Mouse (Mus musculus) CH12.LX (cell line): ENCODE measurements at regions not wholly inside any gene's neighbourhood (a gene's known extent, or its start where the extent isn't known, plus 50 kb on each side); places are given as distances from the start of the nearest gene placed in this dataset.

Experiments used
- DNase-seq: peaks from one replicate; pipeline ENCODE4 v3.0.0-alpha.2; 2013; ENCODE audit errors: extremely low read depth
- H3K27ac ChIP-seq: 2 replicates; pipeline ENCODE4 v1.5.1; 2012; ENCODE audit warnings: low read depth, mild to moderate bottlenecking, control low read depth, moderate library complexity; ENCODE audit not compliant: insufficient read depth
- H3K27me3 ChIP-seq: replicated peaks from 2 replicates; pipeline ENCODE3; 2012; ENCODE audit warnings: inconsistent platforms
- H3K36me3 ChIP-seq, 2 experiments: replicated peaks in 1 of 2; 2 replicates each; pipeline versions ENCODE3 to v1.6.1; 2012; ENCODE audit warnings: inconsistent platforms in 1 of 2, low read length in 1 of 2, mild to moderate bottlenecking in 1 of 2, mixed read lengths in 1 of 2, moderate library complexity in 1 of 2; ENCODE audit not compliant: control insufficient read depth in 1 of 2, insufficient read depth in 1 of 2
- H3K4me1 ChIP-seq, 2 experiments: 2 replicates each; pipeline ENCODE4 v1.6.1; 2012; ENCODE audit warnings: inconsistent platforms in 1 of 2, moderate library complexity in 1 of 2; ENCODE audit not compliant: insufficient read depth in 2 of 2, control insufficient read depth in 1 of 2
- H3K4me2 ChIP-seq: 2 replicates; pipeline ENCODE4 v1.6.1; 2012; ENCODE audit warnings: low read depth, mild to moderate bottlenecking, control low read depth; ENCODE audit not compliant: poor library complexity, insufficient read depth, severe bottlenecking
- H3K4me3 ChIP-seq, 3 experiments: fragments of 150-350 bp in 1 of 3; sonication (generic) in 1 of 3; replicated peaks in 1 of 3; 2 replicates each; pipeline versions ENCODE3 to v1.5.1; 2011 to 2012; ENCODE audit warnings: low read depth in 2 of 3, low read length in 2 of 3, mild to moderate bottlenecking in 2 of 3, moderate library complexity in 2 of 3, control low read depth in 1 of 3, improper control_type of control experiment in 1 of 3, inconsistent platforms in 1 of 3, mixed read lengths in 1 of 3; ENCODE audit not compliant: poor library complexity in 1 of 3
- H3K79me2 ChIP-seq: replicated peaks from 2 replicates; pipeline ENCODE4 v1.6.1; 2012; ENCODE audit warnings: mild to moderate bottlenecking, moderate library complexity; ENCODE audit not compliant: control insufficient read depth, poor library complexity, insufficient read depth, severe bottlenecking; ENCODE audit errors: extremely low read depth
- H3K9ac ChIP-seq: 2 replicates; pipeline ENCODE4 v1.6.1; 2012; ENCODE audit warnings: low read depth, mild to moderate bottlenecking, control low read depth, moderate library complexity; ENCODE audit not compliant: insufficient read depth
- H3K9me3 ChIP-seq: replicated peaks from 2 replicates; pipeline ENCODE3; 2012; ENCODE audit warnings: low read length, inconsistent platforms, mixed read lengths
- BHLHE40 ChIP-seq: IDR thresholded peaks from 2 replicates; pipeline ENCODE4 v1.6.1; 2011; ENCODE audit warnings: mild to moderate bottlenecking, low read depth, low read length, improper control_type of control experiment
- CHD2 ChIP-seq: IDR thresholded peaks from 2 replicates; pipeline ENCODE4 v1.6.1; 2011; ENCODE audit warnings: low read length, improper control_type of control experiment
- E2F4 ChIP-seq: IDR thresholded peaks from 2 replicates; pipeline ENCODE4 v1.6.1; 2011; ENCODE audit warnings: low read depth, low read length, improper control_type of control experiment; ENCODE audit not compliant: insufficient replicate concordance
- ETS1 ChIP-seq: conservative IDR thresholded peaks from 2 replicates; pipeline ENCODE4 v1.6.1; 2012; ENCODE audit warnings: low read depth, mild to moderate bottlenecking, inconsistent platforms, low read length, improper control_type of control experiment, moderate library complexity
- GABPA ChIP-seq: IDR thresholded peaks from 2 replicates; pipeline ENCODE4 v1.6.1; 2012; ENCODE audit warnings: low read depth, low read length, improper control_type of control experiment, inconsistent platforms; ENCODE audit not compliant: insufficient replicate concordance
- JUND ChIP-seq: conservative IDR thresholded peaks from 2 replicates; pipeline ENCODE4 v1.6.1; 2011; ENCODE audit warnings: low read depth, low read length, improper control_type of control experiment
- KAT2A ChIP-seq: IDR thresholded peaks from 2 replicates; pipeline ENCODE4 v1.6.1; 2012; ENCODE audit warnings: low read length, improper control_type of control experiment, inconsistent platforms; ENCODE audit not compliant: insufficient replicate concordance
- MYC ChIP-seq: IDR thresholded peaks from 2 replicates; pipeline ENCODE4 v1.6.1; 2011; ENCODE audit warnings: low read depth, mild to moderate bottlenecking, improper control_type of control experiment, low read length
- NELFE ChIP-seq: IDR thresholded peaks from 2 replicates; pipeline ENCODE4 v1.6.1; 2011; ENCODE audit warnings: low read depth, low read length, improper control_type of control experiment
- NRF1 ChIP-seq: IDR thresholded peaks from 2 replicates; pipeline ENCODE4 v1.6.1; 2014; ENCODE audit warnings: low read depth, mild to moderate bottlenecking, inconsistent platforms, low read length, improper control_type of control experiment, moderate library complexity
- SIN3A ChIP-seq: IDR thresholded peaks from 2 replicates; pipeline ENCODE4 v1.6.1; 2012; ENCODE audit warnings: low read length, improper control_type of control experiment, inconsistent platforms
- UBTF ChIP-seq: IDR thresholded peaks from 2 replicates; pipeline ENCODE4 v1.6.1; 2012; ENCODE audit warnings: low read depth, mild to moderate bottlenecking, inconsistent platforms, low read length, improper control_type of control experiment, moderate library complexity
- USF1 ChIP-seq: IDR thresholded peaks from 2 replicates; pipeline ENCODE4 v1.6.1; 2014; ENCODE audit warnings: low read depth, mild to moderate bottlenecking, inconsistent platforms, low read length, improper control_type of control experiment
- dilution Hi-C: fragments of 300-500 bp; cut with MboI; formaldehyde crosslinking; loops from 2 replicates; pipeline ENCODE4 v1.14.3; 2020; ENCODE audit warnings: low sequenced_read_pairs; ENCODE audit not compliant: extremely low pct_unique_long_range_greater_than_20kb, extremely low pct_ligation_motif_present
- in situ Hi-C: fragments of 300-500 bp; cut with MboI; formaldehyde crosslinking; loops from 3 replicates; pipeline ENCODE4 v1.14.3; 2019; ENCODE audit warnings: low sequenced_read_pairs, low pct_ligation_motif_present, low pct_unique_long_range_greater_than_20kb, mixed read lengths

DNA sequence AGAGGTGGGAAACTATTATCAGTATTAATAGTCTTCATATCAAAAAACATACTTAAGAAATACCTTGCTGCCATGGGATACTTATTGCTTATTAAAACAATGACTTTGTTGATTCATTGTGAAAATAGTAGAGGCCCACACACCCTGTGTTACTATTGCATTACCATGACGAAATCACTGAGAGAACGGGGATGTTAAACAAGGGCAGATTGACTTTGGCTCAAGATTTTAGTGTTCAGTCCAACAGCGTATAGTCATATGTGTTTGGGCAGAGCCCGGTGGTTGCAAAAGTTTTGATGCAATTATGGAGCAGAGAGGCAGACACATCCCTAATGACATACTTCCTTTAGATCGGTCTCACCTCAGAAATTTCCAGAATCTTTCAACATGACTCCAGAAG is 344.2 kb upstream of the Flrt2 start:
- Histone ChIP-seq H3K9me3 (peaks cover 14% of the 10 kb centered on the region), H3K9ac (no peak overlapping the region), H3K4me3 (no peak overlapping the region), H3K4me2 (no peak overlapping the region), H3K27me3 (no peaks in the 10 kb centered on the region), H3K27ac (no peak overlapping the region), H3K36me3 (no peaks in the 10 kb centered on the region), H3K4me1 (no peaks in the 10 kb centered on the region), H3K79me2 (no peaks in the 10 kb centered on the region)
- TF ChIP-seq JUND (no peak), KAT2A (no peak), CHD2 (no peak), SIN3A (no peak)
- in situ Hi-C loops (no loop called here), dilution Hi-C loops (no loop called here)
- no peak for DNase-seq

DNA sequence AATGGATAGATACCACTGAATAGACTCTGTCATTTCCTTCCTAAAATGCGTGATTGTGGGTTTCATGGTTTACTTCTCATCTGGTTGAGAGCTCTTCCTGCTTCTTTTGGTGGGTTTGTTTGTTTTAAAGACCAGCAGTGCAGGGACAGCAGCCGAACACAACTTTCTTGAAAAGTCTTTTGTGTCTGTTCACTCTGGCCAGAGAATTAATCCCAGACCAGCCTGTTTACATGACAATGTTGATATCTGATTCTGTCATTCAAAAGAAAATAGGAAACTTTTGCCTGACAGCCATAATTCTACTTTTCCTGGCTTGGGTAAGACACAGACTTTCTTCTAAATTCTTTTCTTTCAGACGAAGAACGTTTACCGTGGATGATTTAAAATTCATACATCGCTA is 336.9 kb upstream of the Flrt2 start:
- Histone ChIP-seq H3K27me3 (no peaks in the 10 kb centered on the region), H3K27ac (no peak overlapping the region), H3K36me3 (no peaks in the 10 kb centered on the region), H3K9ac (no peak overlapping the region), H3K9me3 (peaks cover 23% of the 10 kb centered on the region), H3K4me1 (no peaks in the 10 kb centered on the region), H3K4me3 (no peak overlapping the region), H3K4me2 (no peak overlapping the region), H3K79me2 (no peaks in the 10 kb centered on the region)
- no peak for DNase-seq
- TF ChIP-seq NELFE (no peak), ETS1 (no peak), UBTF (no peak), E2F4 (no peak), SIN3A (no peak)
- dilution Hi-C loops: no loop called here
- in situ Hi-C loops: no loop called here

DNA sequence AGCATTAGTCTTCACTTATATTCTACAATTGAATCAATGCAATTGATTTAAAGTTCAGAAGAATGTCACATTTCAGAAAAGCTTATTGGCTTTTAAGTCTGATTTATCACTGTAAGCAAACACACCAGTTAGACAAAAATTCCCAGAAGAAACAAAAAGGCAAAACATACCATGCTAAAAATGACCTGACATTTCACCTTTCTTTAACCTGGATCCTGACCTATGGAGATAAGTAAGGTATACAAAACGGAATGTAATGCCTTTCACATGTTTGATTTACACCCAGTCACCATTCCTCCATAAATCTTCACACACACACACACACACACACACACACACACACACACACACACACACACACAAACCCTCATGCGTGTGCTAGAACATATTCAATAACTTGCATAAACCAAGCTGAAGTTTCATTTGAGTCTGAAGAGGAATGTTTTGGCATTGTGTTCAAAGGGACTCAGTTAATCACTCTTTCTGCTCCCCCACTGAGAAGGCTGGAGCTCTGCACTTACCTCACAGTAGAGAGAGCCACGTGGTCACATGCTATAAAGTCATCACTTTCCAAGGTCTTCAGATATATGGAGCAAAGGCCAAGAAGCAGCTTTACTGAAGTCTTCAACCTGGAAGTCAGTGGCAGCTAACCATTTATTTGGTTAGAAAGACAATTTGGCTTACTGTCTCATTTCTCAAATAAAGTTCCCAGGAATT is 307.6 kb upstream of the Flrt2 start:
- H3K9me3 ChIP-seq: peaks cover 20% of the 10 kb centered on the region
- H3K9ac ChIP-seq: no peak overlapping the region
- H3K27ac ChIP-seq: no peak overlapping the region
- no peak for DNase-seq
- H3K4me3 ChIP-seq: no peak overlapping the region
- TF ChIP-seq USF1: no peak
- TF ChIP-seq NRF1: no peak
- no peak for TF ChIP-seq BHLHE40
- no peak for TF ChIP-seq MYC
- no peak for TF ChIP-seq GABPA
- H3K4me1 ChIP-seq: no peaks in the 10 kb centered on the region
- dilution Hi-C loops: no loop called here
- in situ Hi-C loops: no loop called here
- H3K4me2 ChIP-seq: no peak overlapping the region
- no peaks in the 10 kb centered on the region for H3K27me3 ChIP-seq
- H3K79me2 ChIP-seq: no peaks in the 10 kb centered on the region
- no peaks in the 10 kb centered on the region for H3K36me3 ChIP-seq
